Mouse (Mus musculus): ENCODE measurements at regions not wholly inside any gene's neighbourhood (a gene's known extent, or its start where the extent isn't known, plus 50 kb on each side); places are given as distances from the start of the nearest gene placed in this dataset.

GRCm38 (mm10) chr3:38194001-38194400 is 290.6 kb downstream of the Ankrd50 start:
- Histone ChIP-seq H3K79me2 (ENCODE audit: control insufficient read depth, insufficient read depth, low read length, poor library complexity) (no peaks in the 10 kb centered on the region), H3K9me3 (replicated peaks; ENCODE audit: insufficient read depth, low read length) (no peaks in the 10 kb centered on the region), H3K27ac (ENCODE audit: control insufficient read depth, low read depth, low read length) (no peak overlapping the region), H3K36me3 (ENCODE audit: control insufficient read depth in 1 of 2, insufficient read depth in 2 of 2, low read length in 2 of 2) (no peaks in the 10 kb centered on the region), H3K4me1 (ENCODE audit: control insufficient read depth in 1 of 2, insufficient read depth in 2 of 2, low read length in 2 of 2) (no peaks in the 10 kb centered on the region), H3K27me3 (ENCODE audit: control insufficient read depth in 1 of 2, insufficient read depth in 2 of 2, low read length in 2 of 2) (no peaks in the 10 kb centered on the region; a peak in 1 of 4 replicates), H3K4me3 (ENCODE audit: control insufficient read depth in 1 of 2, insufficient read depth in 1 of 2, low read depth in 2 of 2, low read length in 2 of 2) (no peak overlapping the region), H3K9ac (ENCODE audit: control insufficient read depth, low read depth, low read length, poor library complexity, severe bottlenecking) (no peak overlapping the region)
- TF ChIP-seq MEF2A (IDR thresholded peaks at IDR 0.05; ENCODE audit: extremely low read depth, insufficient replicate concordance, low read depth, low read length, poor library complexity, severe bottlenecking) (no peak), RAD21 (IDR thresholded peaks at IDR 0.05; ENCODE audit: low read depth, low read length) (no peak), NELFE (IDR thresholded peaks at IDR 0.05; ENCODE audit: low read depth, low read length) (no peak), GABPA (IDR thresholded peaks at IDR 0.05; ENCODE audit: low read depth, low read length) (no peak), ETS1 (IDR thresholded peaks at IDR 0.05; ENCODE audit: low read depth, low read length) (no peak), USF2 (IDR thresholded peaks at IDR 0.05; ENCODE audit: borderline replicate concordance in 1 of 2, insufficient read depth in 1 of 2, low read depth in 1 of 2, low read length in 2 of 2) (no peak), JUND (IDR thresholded peaks at IDR 0.05; ENCODE audit: low read depth, low read length) (no peak), UBTF (IDR thresholded peaks at IDR 0.05; ENCODE audit: borderline replicate concordance, insufficient read depth, low read depth, low read length) (no peak), BHLHE40 (IDR thresholded peaks at IDR 0.05; ENCODE audit: borderline replicate concordance, low read depth, low read length) (no peak), HCFC1 (IDR thresholded peaks at IDR 0.05; ENCODE audit: low read depth, low read length) (no peak), MAZ (IDR thresholded peaks at IDR 0.05; ENCODE audit: low read depth, low read length) (no peak), CHD2 (IDR thresholded peaks at IDR 0.05; ENCODE audit: low read length) (no peak), MAX (IDR thresholded peaks at IDR 0.05; ENCODE audit: low read length) (no peak), TBP (IDR thresholded peaks at IDR 0.05; ENCODE audit: low read depth, low read length) (no peak), ZMIZ1 (IDR thresholded peaks at IDR 0.05; ENCODE audit: low read depth, low read length) (no peak), MYC (IDR thresholded peaks at IDR 0.05; ENCODE audit: low read depth, low read length) (no peak)
- DNase-seq (ENCODE audit: low read depth, low spot score) = no peak

- no peaks in the 10 kb centered on the region for H3K79me2 ChIP-seq (ENCODE audit: control insufficient read depth, insufficient read depth, low read length, poor library complexity)
- no peaks in the 10 kb centered on the region for H3K9me3 ChIP-seq (replicated peaks; ENCODE audit: insufficient read depth, low read length)
- no peaks in the 10 kb centered on the region for H3K27me3 ChIP-seq (ENCODE audit: control insufficient read depth in 1 of 2, insufficient read depth in 2 of 2, low read length in 2 of 2)
- H3K36me3 ChIP-seq (ENCODE audit: control insufficient read depth in 1 of 2, insufficient read depth in 2 of 2, low read length in 2 of 2) = no peaks in the 10 kb centered on the region
- H3K4me3 ChIP-seq (ENCODE audit: control insufficient read depth in 1 of 2, insufficient read depth in 1 of 2, low read depth in 2 of 2, low read length in 2 of 2) = no peak overlapping the region
- TF ChIP-seq EP300 (IDR thresholded peaks at IDR 0.05; ENCODE audit: low read depth in 1 of 2, low read length in 2 of 2) = no peak
- no peak for TF ChIP-seq MXI1 (IDR thresholded peaks at IDR 0.05; ENCODE audit: low read depth, low read length)
- no peak for TF ChIP-seq MEF2A (IDR thresholded peaks at IDR 0.05; ENCODE audit: extremely low read depth, insufficient replicate concordance, low read depth, low read length, poor library complexity, severe bottlenecking)
- TF ChIP-seq ETS1 (IDR thresholded peaks at IDR 0.05; ENCODE audit: low read depth, low read length) = no peak
- DNase-seq (ENCODE audit: low read depth, low spot score) = no peak
- no peak overlapping the region for H3K9ac ChIP-seq (ENCODE audit: control insufficient read depth, low read depth, low read length, poor library complexity, severe bottlenecking)
- no peak overlapping the region for H3K27ac ChIP-seq (ENCODE audit: control insufficient read depth, low read depth, low read length)
- no peaks in the 10 kb centered on the region for H3K4me1 ChIP-seq (ENCODE audit: control insufficient read depth in 1 of 2, insufficient read depth in 2 of 2, low read length in 2 of 2)
Measured at GRCm38 (mm10) chr3:38187406-38187896, 297.2 kb downstream of the Ankrd50 start.
